Mouse (Mus musculus): ENCODE data around the gene Ksr1. TPM values are rescaled to one million over a fixed set of nuclear protein-coding genes. Genes with fewer than 3 reads are reported as not detected.

The Ksr1 gene
- polyA plus RNA-seq, 1 experiment from 2014 or later: 5.8 TPM

DNA sequence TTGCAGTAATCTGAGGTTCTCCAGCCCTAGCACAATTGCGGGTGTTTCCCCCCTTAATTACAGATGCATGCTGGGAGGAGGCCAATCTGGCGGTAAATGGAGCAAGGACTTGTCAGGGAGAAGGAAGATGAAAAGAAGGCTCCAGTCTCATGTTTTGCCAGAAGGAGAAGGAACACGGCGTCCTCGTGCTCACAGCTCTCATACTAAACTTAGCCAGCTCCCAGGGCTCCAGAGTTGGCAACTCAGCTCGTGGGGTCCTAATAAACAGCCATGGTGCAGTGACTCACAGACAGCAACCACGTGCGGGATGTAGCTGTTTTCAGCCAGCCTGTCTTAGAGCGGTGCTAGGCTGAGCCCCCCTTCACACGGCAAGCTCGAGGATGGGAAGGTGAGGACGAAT is 36.7 kb upstream of the Ksr1 start:
- WGBS: 80% methylated on average over 12 of the region's 12 CpGs
- Histone ChIP-seq H3K4me2 (ENCODE audit: low read length) (no peak overlapping the region), H3K36me3 (ENCODE audit: control insufficient read depth, insufficient read depth, low read length) (no peaks in the 10 kb centered on the region), H3K9me3 (ENCODE audit: control insufficient read depth, low read length) (no peaks in the 10 kb centered on the region), H3K27me3 (ENCODE audit: control insufficient read depth, insufficient read depth, low read length) (no peaks in the 10 kb centered on the region), H3K4me3 (replicated peaks; ENCODE audit: low read depth, low read length) (no peak overlapping the region), H3K4me1 (ENCODE audit: control insufficient read depth, insufficient read depth, low read length) (no peaks in the 10 kb centered on the region), H3K27ac (replicated peaks; ENCODE audit: low read depth, low read length) (no peak overlapping the region), H3K9ac (replicated peaks; ENCODE audit: low read length) (no peak overlapping the region)
- no peak for DNase-seq
- no peak for ATAC-seq (ENCODE audit: low FRiP score, low TSS enrichment)

DNA sequence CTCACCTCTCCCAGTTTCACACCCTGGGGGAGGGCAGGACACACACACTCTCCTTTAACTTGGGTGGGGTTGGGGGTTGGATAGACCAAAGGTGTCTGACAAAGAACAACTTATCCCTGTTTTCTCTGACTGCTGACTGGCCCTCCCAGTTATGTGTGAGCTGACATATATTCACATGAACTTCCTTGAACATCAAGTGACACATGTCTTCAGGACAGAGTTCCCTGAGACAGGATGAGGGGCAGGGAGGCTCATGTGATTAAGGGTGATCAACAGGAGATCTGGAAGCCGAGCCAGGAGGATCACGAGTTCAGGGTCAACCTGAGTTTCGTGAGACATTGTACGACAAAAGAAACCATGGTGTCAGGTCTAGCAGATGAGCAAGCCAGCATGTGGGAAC is 35.7 kb upstream of the Ksr1 start:
- Histone ChIP-seq H3K27ac (replicated peaks; ENCODE audit: low read depth, low read length) (no peak overlapping the region), H3K27me3 (ENCODE audit: control insufficient read depth, insufficient read depth, low read length) (no peaks in the 10 kb centered on the region), H3K9ac (replicated peaks; ENCODE audit: low read length) (no peak overlapping the region), H3K4me3 (replicated peaks; ENCODE audit: low read depth, low read length) (no peak overlapping the region), H3K36me3 (ENCODE audit: control insufficient read depth, insufficient read depth, low read length) (no peaks in the 10 kb centered on the region), H3K4me2 (ENCODE audit: low read length) (no peak overlapping the region), H3K9me3 (ENCODE audit: control insufficient read depth, low read length) (no peaks in the 10 kb centered on the region), H3K4me1 (ENCODE audit: control insufficient read depth, insufficient read depth, low read length) (no peaks in the 10 kb centered on the region)
- ATAC-seq (ENCODE audit: low FRiP score, low TSS enrichment) (no peak), DNase-seq (no peak)
- WGBS: 96% methylated on average over 4 of the region's 4 CpGs

DNA sequence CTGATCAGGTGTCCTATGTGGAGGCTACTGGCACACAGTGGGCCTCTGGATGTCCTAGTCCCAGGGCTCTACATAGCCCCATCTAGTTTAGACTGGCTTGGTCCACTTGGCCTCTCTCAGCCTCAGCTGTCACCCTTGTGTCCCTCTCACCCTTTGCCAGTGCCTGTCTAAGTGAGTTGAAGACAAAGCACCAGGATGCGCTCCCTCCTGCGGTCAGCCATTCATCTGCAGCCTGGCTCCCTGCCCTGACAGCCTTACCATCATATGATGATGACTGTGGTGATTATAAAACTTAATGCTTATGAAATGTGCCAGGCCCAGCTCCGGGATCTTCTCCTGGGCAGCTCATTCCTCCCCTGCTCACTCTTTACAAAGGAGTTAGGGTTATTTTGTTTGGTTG is 30.5 kb upstream of the Ksr1 start:
- no peak overlapping the region for H3K27ac ChIP-seq (replicated peaks; ENCODE audit: low read depth, low read length)
- H3K9ac ChIP-seq (replicated peaks; ENCODE audit: low read length): no peak overlapping the region
- DNase-seq (no peak), ATAC-seq (ENCODE audit: low FRiP score, low TSS enrichment) (no peak)
- no peaks in the 10 kb centered on the region for H3K27me3 ChIP-seq (ENCODE audit: control insufficient read depth, insufficient read depth, low read length)
- H3K36me3 ChIP-seq (ENCODE audit: control insufficient read depth, insufficient read depth, low read length): no peaks in the 10 kb centered on the region
- H3K4me2 ChIP-seq (ENCODE audit: low read length): no peak overlapping the region
- 83% methylated on average over 3 of the region's 3 CpGs for WGBS
- no peak overlapping the region for H3K4me3 ChIP-seq (replicated peaks; ENCODE audit: low read depth, low read length)
- H3K4me1 ChIP-seq (ENCODE audit: control insufficient read depth, insufficient read depth, low read length): no peaks in the 10 kb centered on the region
- H3K9me3 ChIP-seq (ENCODE audit: control insufficient read depth, low read length): no peaks in the 10 kb centered on the region

DNA sequence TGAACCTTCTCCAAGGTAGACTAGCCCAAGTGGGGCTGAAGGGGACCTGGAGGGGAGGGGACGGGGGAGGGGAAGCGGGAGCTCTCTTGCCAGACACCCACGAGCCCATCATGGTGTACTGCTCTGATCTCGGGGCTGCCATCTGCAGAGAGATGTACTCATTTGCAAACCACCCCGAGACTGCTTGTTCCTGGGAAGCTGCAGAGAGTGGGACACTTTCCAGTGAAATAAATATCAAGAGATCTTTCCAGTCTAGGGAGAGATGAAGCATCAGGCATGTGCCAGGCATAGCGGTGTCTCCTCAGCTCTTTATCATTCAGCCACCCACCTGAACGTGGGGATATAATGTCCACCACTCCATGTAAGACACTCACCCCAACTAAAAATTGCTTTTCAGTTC is 25.8 kb upstream of the Ksr1 start:
- 82% methylated on average over 7 of the region's 7 CpGs for WGBS
- DNase-seq: no peak

GRCm38 (mm10) chr11:79166582-79167300 is 20.5 kb upstream of the Ksr1 start:
- Histone ChIP-seq H3K27ac (replicated peaks; ENCODE audit: low read depth, low read length) (no peak overlapping the region), H3K9ac (replicated peaks; ENCODE audit: low read length) (no peak overlapping the region), H3K9me3 (ENCODE audit: control insufficient read depth, low read length) (no peaks in the 10 kb centered on the region), H3K27me3 (ENCODE audit: control insufficient read depth, insufficient read depth, low read length) (no peaks in the 10 kb centered on the region), H3K4me1 (ENCODE audit: control insufficient read depth, insufficient read depth, low read length) (no peaks in the 10 kb centered on the region), H3K4me3 (replicated peaks; ENCODE audit: low read depth, low read length) (no peak overlapping the region), H3K36me3 (ENCODE audit: control insufficient read depth, insufficient read depth, low read length) (no peaks in the 10 kb centered on the region), H3K4me2 (ENCODE audit: low read length) (no peak overlapping the region)
- ATAC-seq (ENCODE audit: low FRiP score, low TSS enrichment): no peak
- 76% methylated on average over 4 of the region's 4 CpGs for WGBS
- no peak for DNase-seq

More for the DNA sequence above, 25.8 kb upstream of the Ksr1 start:
- ATAC-seq (ENCODE audit: low FRiP score, low TSS enrichment): no peak
- H3K36me3 ChIP-seq (ENCODE audit: control insufficient read depth, insufficient read depth, low read length): no peaks in the 10 kb centered on the region
- H3K27me3 ChIP-seq (ENCODE audit: control insufficient read depth, insufficient read depth, low read length): no peaks in the 10 kb centered on the region
- H3K4me3 ChIP-seq (replicated peaks; ENCODE audit: low read depth, low read length): no peak overlapping the region
- no peaks in the 10 kb centered on the region for H3K9me3 ChIP-seq (ENCODE audit: control insufficient read depth, low read length)
- no peak overlapping the region for H3K4me2 ChIP-seq (ENCODE audit: low read length)
- H3K4me1 ChIP-seq (ENCODE audit: control insufficient read depth, insufficient read depth, low read length): no peaks in the 10 kb centered on the region
- no peak overlapping the region for H3K9ac ChIP-seq (replicated peaks; ENCODE audit: low read length)
- H3K27ac ChIP-seq (replicated peaks; ENCODE audit: low read depth, low read length): no peak overlapping the region

- no peaks in the 10 kb centered on the region for H3K9me3 ChIP-seq (ENCODE audit: control insufficient read depth, low read length)
- H3K27ac ChIP-seq (replicated peaks; ENCODE audit: low read depth, low read length): no peak overlapping the region
- WGBS: 86% methylated on average over 6 of the region's 6 CpGs
- H3K9ac ChIP-seq (replicated peaks; ENCODE audit: low read length): no peak overlapping the region
- DNase-seq (no peak), ATAC-seq (ENCODE audit: low FRiP score, low TSS enrichment) (no peak)
- H3K4me1 ChIP-seq (ENCODE audit: control insufficient read depth, insufficient read depth, low read length): no peaks in the 10 kb centered on the region
- H3K27me3 ChIP-seq (ENCODE audit: control insufficient read depth, insufficient read depth, low read length): no peaks in the 10 kb centered on the region
- H3K36me3 ChIP-seq (ENCODE audit: control insufficient read depth, insufficient read depth, low read length): no peaks in the 10 kb centered on the region
- H3K4me2 ChIP-seq (ENCODE audit: low read length): no peak overlapping the region
- no peak overlapping the region for H3K4me3 ChIP-seq (replicated peaks; ENCODE audit: low read depth, low read length)
Measured at GRCm38 (mm10) chr11:79161077-79161758, 15.0 kb upstream of the Ksr1 start.

DNA sequence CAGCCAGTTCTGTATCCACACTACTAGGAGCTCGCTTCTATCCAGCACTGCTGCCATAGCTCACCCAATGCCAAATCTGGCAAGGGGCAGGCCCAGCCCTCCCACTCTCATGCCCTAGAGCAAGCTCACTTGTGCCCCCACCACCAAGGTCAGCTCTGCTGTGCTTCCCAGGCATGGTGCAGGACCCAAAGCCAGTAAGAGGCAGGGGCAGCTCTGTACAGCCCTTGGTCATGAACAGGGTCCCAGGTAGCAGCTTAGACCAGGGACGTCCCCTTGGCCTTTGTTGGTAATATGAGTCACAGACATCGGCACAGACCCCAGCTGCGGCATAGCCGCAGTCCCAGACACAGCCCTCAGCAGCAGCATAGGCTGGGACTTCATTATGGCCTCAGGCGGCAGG is 13.9 kb upstream of the Ksr1 start:
- ATAC-seq (ENCODE audit: low FRiP score, low TSS enrichment) (no peak), DNase-seq (no peak)
- Histone ChIP-seq H3K27me3 (ENCODE audit: control insufficient read depth, insufficient read depth, low read length) (no peaks in the 10 kb centered on the region), H3K9me3 (ENCODE audit: control insufficient read depth, low read length) (no peaks in the 10 kb centered on the region), H3K4me3 (replicated peaks; ENCODE audit: low read depth, low read length) (no peak overlapping the region), H3K4me2 (ENCODE audit: low read length) (no peak overlapping the region), H3K36me3 (ENCODE audit: control insufficient read depth, insufficient read depth, low read length) (no peaks in the 10 kb centered on the region), H3K4me1 (ENCODE audit: control insufficient read depth, insufficient read depth, low read length) (no peaks in the 10 kb centered on the region), H3K9ac (replicated peaks; ENCODE audit: low read length) (no peak overlapping the region), H3K27ac (replicated peaks; ENCODE audit: low read depth, low read length) (no peak overlapping the region)
- 80% methylated on average over 6 of the region's 6 CpGs for WGBS

DNA sequence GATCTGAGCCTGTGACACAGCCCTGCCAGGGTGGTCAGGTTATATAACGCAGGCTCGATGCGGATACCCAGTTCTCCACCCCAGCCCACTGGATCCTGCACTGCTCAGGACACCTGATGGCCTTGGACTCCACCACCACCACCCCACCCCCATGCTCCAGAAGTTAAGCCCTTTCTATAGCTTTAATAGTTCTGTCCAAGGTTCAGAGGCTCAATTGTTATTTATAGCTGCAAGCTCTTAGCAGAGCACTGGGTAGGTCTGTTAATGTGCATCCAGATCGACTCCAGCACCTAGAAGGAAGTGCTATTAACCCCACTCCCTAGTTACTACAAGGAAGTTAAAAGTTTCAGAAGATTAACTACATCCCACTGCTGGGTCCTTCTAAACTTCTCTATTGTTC is 11.5 kb upstream of the Ksr1 start:
- Histone ChIP-seq H3K4me1 (ENCODE audit: control insufficient read depth, insufficient read depth, low read length) (no peaks in the 10 kb centered on the region), H3K9me3 (ENCODE audit: control insufficient read depth, low read length) (no peaks in the 10 kb centered on the region), H3K27me3 (ENCODE audit: control insufficient read depth, insufficient read depth, low read length) (no peaks in the 10 kb centered on the region), H3K9ac (replicated peaks; ENCODE audit: low read length) (no peak overlapping the region), H3K27ac (replicated peaks; ENCODE audit: low read depth, low read length) (no peak overlapping the region), H3K36me3 (ENCODE audit: control insufficient read depth, insufficient read depth, low read length) (no peaks in the 10 kb centered on the region), H3K4me2 (ENCODE audit: low read length) (no peak overlapping the region), H3K4me3 (replicated peaks; ENCODE audit: low read depth, low read length) (no peak overlapping the region)
- DNase-seq (no peak), ATAC-seq (ENCODE audit: low FRiP score, low TSS enrichment) (no peak)
- WGBS: 85% methylated on average over 4 of the region's 4 CpGs

DNA sequence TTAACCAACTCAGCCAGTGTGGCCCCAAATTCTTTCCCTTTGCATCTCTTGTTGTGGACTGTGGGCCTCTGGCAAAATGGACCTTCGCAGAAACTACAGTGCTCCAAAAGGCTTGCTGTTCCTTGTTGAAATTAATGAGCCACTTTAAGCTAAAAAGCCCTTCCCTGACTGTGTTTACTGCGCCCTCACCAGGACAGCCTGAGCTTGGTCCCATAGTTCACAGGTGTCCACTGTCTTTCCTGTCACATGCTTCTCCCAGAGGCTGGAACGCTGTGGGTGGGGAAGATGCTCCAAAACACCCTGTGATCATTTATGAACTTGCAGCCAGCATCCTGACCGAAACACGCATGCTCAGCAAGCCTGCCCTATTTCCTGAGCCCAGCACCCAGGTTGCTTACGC is 9.1 kb upstream of the Ksr1 start:
- WGBS: 76% methylated on average over 6 of the region's 6 CpGs
- H3K4me1 ChIP-seq (ENCODE audit: control insufficient read depth, insufficient read depth, low read length): no peaks in the 10 kb centered on the region
- H3K27ac ChIP-seq (replicated peaks; ENCODE audit: low read depth, low read length): no peak overlapping the region
- no peaks in the 10 kb centered on the region for H3K27me3 ChIP-seq (ENCODE audit: control insufficient read depth, insufficient read depth, low read length)
- no peak for DNase-seq
- H3K4me3 ChIP-seq (replicated peaks; ENCODE audit: low read depth, low read length): no peak overlapping the region
- no peak overlapping the region for H3K9ac ChIP-seq (replicated peaks; ENCODE audit: low read length)
- no peak for ATAC-seq (ENCODE audit: low FRiP score, low TSS enrichment)
- no peaks in the 10 kb centered on the region for H3K9me3 ChIP-seq (ENCODE audit: control insufficient read depth, low read length)
- no peak overlapping the region for H3K4me2 ChIP-seq (ENCODE audit: low read length)
- H3K36me3 ChIP-seq (ENCODE audit: control insufficient read depth, insufficient read depth, low read length): no peaks in the 10 kb centered on the region
